Mouse (Mus musculus): ENCODE results near the gene Wars. TPM values are rescaled to one million over a fixed set of nuclear protein-coding genes. Genes with fewer than 3 reads are reported as not detected.

Wars gene
- total RNA-seq, 2 experiments from 2014 or later = 88.5 to 95.1 TPM

DNA sequence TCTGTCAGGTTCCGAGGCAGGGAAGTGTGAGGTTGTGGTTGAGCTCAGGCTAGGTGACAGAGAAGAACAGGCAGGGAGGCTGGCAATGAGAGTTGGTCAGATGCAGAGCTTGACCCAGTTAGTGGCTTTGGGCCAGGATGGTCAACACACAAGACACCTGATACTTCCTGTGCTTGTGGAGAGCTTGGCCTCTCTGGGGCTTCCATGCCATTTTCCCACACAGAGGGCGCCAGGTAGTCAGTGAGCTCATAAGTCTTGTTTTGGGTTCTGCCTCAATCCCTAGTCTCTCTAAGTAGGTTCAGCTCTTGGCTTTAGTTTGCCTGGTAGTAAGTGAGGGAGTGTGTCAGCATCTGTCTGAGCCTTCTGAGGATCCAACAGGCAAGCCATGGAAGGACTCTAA lies 18.5 kb upstream of the Wars start:
- no peak for DNase-seq (ENCODE audit: low spot score in 2 of 2)

DNA sequence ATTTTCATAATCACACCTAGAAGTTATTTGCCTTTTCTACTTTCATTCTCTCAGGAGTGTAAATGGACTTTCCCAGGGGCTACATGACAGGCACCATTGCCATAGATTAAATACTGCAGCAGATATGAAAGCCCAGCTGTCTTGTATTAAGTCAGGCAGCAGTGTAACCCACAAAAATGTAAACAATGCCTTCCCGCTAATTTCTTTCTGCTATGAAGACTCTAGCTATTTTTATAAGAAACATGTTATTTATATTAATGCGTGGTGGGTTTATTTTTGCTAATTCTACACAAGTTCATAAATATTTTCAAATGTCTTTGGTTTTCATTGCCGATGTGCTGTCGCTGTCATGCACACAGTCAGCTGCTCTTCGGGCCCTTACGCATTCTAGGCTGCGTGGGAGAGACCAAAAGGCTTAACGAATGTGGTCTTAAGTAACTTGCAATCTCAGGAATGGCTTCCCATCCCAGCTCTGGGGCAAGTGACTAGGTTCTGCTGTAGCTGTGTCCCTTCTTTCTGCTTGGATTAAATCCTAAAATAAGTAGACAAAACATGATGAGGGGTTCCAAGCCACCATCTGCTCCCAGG lies 16.0 kb upstream of the Wars start:
- DNase-seq (ENCODE audit: low spot score in 2 of 2) = no peak

DNA sequence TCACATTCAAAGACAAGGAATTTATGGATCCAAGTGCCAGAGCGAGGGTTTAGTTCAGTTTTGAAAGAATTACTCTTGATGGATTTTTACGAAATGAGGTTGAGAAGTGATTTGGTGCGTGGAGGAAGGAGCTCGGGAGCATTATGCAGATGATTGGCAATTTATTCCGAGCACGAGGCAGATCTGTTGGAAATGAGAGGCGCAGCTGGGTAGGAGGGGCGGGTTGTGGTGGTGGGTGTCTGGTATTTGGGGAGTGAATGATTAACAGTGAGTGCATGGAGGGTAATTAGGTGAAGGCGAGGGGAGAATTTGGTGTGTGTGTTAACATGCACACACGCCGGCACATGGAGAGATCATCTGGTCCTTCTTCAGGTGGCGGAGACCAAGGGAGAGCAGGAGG lies 12.4 kb upstream of the Wars start:
- DNase-seq (ENCODE audit: low spot score in 2 of 2) = no peak

DNA sequence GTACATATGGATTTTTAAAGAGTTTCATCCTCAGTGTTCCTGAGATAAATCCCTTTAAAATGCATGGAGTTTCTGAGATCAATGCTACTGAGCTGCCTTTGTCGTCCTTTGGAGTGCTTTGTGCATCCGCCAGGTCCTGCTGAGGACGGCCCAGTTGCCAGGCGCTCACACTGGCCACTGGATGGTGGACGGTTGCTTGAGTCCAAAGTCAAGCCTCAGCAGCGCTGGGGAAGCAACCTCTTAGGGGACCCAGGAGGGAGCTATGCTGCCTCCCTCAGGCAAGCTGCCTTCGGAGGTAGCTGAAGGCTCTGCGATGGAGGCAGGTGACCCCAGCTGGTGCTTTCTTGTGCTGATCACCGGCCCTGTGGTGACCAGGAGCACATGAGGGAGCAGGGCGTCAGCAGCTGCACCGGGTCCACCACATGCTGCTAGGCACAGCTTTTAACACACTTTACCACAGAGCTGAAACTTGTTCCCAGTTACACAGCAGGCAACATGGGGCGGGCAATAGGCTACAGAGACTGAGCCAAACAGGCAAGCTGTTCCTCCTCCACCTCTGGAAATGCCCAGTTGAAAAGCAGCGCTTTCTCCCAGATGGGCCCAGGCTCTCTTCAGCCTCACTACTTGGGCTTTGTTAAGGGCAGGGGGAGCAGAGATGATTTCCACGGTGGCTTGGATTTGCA lies 11.8 kb upstream of the Wars start:
- DNase-seq (ENCODE audit: low spot score in 2 of 2) = no peak

DNA sequence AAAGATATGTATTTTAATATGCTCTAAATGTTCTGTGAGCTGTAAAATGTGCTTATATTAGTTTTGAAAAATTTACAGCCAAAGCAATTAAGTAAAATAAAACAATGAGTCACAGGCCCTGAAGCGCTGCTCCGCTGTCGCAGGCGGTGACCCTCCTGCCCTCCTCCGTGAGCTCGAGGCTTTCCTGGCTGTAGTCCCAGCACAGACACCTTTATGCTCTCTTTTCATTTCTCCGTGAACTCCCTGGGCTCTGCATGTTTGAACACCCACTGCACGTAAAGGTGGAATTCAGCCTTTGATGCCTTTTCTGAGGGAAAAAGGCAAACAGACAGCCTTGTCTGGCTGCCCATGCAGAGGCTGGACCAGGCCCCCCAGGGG lies 10.3 kb upstream of the Wars start:
- DNase-seq (ENCODE audit: low spot score in 2 of 2) = no peak

DNA sequence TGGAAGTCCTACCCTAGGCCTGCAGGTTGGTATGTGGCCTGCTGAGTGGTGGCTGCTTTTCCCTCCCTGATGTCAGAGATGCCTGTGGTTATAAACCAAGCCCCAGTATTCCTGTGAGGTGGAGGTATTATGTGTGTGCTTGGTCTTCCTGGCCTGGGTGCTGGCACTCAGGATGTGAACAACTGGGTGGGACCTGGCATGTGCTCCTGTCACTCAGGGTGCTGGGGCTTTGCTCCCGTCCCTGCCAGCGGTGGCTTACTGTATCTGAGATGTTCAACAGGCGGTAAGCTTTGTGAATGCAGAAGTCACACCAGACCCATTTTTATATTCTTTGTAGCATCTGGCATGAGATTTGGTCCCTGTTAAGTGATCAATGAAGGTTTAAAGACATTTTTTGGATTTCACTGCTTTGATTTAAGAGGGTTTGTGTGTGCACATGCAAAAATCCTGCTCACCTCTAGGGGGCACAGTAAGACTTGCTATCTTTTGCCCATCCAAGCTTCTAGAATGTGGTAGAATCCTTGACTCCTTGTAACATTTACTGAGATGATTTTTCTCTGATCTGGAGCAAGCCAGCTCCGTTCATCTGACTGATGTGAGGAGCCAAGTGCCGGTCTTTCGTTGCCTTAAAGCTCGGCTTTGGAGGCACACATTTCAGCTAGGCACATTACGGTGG lies 9.8 kb upstream of the Wars start:
- peak; percentile 75 to 77 for DNase-seq (ENCODE audit: low spot score in 2 of 2)

DNA sequence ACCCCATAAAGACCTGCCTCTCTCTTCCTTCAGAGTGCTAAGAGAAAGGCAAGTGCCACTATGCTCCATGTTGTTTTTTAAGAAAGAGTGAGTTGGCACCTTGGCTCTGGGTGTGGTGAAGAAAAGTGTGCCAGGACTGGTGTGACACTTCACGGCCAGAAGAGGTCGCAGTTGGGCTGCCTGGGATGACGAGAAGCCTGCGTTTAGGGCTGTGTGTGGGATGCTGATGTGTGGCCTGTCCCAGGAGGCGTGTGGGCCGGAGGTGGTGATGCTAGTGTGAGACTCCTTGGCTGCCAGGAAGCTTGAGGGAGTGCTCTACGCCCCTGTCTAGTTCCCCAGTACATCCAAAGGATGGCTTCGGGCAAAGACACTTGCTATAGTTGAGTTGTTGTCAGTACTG lies 9.0 kb upstream of the Wars start:
- peak; percentile 81 to 84 for DNase-seq (ENCODE audit: low spot score in 2 of 2)

DNA sequence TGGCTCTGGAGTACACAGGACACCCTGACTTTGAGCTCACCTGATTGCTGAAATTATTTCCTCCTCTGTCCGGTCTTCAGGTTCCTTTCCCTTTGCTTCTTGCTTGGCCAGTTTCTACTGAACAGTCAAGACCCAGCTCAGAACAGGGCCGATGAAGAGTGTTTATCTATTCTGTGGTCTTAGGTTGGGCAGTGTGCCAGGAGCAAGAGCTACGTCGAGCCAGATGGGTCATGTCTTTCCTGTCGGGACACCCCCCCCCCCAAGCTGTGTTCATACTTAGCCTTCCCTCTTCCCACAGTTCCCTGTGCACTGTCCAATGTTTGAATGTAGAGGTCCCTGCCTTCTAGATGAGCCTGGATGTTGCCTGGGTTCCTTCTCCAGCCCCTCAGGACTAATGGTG lies 7.4 kb upstream of the Wars start:
- no peak for DNase-seq (ENCODE audit: low spot score in 2 of 2)

DNA sequence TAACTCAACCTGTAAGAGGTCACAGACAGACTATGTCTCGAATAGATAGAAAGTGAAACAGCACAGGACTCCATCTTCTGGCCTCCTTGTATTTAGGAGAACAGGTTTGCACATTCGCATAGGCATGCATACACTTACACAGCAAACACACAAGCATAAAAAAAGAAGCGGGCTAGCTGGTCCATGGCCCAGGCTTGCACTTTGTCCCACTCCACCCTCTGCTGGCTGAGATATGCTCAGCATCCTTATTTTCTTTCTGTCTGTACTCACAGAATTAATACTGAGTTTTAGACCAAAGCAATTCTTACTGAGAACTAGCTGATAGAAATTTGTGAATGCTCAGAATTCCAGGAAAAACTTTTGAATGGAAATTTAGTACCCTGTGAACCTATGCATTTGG lies 2.0 kb upstream of the Wars start:
- DNase-seq (ENCODE audit: low spot score in 2 of 2) = no peak

DNA sequence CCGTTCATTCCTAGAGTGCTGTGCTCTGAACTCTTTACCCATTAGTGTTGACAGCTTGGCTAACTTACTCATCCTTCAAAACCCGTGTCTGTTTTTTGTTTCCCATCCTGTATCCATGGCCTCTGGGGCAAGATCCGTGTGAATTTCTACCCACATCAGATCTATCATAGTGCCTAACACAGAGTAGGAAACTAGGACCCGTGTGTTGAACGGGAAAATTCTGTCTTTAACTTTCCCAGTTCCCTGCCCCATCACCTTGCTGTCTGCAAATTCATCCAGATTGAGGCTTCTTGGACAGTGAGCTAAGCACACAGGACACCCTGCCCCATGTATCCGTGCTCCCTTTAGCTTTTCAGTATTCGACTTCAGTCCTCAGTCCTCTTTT lies 450 bp upstream of the Wars start:
- DNase-seq (ENCODE audit: low spot score in 2 of 2) = no peak

DNA sequence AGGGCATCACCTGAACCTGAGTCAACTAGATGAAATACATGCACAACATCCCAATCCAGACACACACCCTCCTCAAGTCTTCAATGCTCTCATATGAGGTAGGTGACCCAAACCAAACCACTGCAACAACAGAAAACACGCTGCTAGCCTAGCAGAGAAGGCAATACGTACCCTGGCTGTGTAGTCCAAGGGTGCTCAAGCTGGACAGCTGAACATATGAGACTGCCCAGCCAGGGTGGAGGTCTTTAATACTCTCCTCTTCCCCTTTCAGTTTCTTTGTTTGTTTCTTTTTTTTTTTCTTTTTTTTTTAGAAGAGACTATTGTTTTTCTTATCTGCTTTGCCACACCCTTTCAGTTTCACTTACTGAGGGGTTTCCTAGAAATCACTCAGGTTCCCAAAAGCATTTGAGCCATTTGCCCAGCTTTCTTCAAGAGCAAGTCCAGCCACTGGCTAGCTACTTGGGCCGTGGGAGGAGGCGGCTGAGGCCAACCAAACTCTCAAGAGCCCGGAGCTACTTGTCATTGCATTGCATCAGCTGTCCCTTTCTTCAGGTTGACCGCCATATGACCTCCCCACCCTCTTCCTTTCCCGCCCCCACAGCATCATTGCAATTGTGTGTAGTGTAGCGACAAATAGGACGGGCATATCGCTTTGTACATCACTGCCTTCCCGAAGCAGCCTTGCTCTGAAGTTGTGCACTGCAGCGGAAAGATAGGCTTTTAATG lies 822 bp downstream of the Wars start, which contains the start of gene Wdr25:
Wdr25 (plus strand) TSS at position 643 of the 726 bp plus-strand sequence.
- no peak for DNase-seq (ENCODE audit: low spot score in 2 of 2)

DNA sequence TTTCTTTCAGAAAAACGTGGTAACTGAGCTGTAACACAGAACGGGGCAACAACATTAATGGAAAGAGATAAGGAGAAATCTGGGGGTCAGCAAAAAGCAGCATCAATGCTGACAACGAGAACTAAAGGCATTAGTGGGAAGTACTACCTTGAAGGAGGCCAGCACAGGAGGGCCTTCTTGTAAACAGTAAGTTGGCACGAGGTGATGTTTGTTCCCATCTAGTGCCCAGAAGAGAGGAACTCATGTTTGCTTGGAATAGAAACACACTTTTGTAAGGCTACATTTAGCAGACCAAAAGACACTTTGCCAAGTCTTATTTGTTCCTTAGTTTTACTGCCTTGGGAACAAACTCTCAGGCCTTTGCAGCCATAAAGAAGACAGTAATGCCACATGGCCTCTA lies 5.3 kb downstream of the Wars start:
- DNase-seq (ENCODE audit: low spot score in 2 of 2) = no peak

DNA sequence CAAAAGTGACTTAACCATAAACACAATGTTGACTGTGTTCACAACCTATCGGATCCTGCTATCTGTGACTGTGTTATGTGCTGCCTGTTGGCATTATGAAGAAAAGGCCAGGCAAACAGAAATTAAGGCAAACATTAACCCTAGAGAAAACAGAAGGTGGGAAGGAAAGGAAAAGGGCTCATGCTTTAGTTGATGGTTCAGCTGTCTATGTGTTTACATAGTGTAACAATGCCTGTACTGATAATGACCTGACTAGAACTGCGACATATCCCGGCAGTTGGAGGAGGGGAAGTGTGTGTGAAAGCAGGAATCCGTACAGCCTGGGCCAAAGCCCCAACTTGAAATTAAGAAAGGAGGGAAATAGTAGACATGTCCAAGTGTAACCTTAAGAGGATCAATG lies 6.9 kb downstream of the Wars start:
- no peak for DNase-seq (ENCODE audit: low spot score in 2 of 2)

DNA sequence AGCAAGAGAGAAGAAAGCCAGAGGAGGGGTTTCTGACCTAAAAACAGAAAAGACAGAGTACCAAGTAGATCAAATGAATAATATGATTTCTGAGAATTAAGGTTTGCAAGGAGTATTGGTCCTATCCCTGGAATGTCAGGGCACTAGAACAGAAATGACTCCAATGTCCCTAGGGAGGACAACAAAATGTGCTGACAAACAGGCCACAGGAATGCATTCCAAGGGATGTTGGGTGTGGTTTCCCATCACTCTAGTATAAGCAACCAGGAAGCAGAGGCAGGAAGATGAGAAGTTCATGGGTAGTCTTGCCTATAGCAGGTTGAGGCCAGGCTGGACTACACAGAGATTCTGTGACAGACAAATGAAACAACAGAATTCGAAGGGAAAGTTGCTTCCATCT lies 8.1 kb downstream of the Wars start:
- no peak for DNase-seq (ENCODE audit: low spot score in 2 of 2)

DNA sequence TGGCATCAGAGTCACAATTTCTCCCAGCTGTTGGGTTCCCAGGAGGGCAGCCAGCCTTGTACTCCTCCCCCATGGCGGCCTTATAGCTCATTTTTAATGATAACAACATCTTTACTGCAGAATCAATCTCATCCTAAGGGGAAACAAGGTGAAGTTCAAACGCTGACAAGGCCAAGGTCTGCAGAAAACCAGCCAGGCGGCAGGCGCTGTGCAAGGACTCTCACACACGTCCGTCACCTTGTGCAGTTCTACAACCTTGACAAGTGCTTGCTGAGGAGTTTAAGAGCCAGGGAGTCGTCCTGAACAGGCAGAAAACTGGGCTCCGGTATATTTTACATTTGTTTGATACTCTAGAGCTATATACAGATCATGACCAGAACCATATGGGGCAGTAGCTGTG lies 11.2 kb downstream of the Wars start:
- DNase-seq (ENCODE audit: low spot score in 2 of 2) = no peak

DNA sequence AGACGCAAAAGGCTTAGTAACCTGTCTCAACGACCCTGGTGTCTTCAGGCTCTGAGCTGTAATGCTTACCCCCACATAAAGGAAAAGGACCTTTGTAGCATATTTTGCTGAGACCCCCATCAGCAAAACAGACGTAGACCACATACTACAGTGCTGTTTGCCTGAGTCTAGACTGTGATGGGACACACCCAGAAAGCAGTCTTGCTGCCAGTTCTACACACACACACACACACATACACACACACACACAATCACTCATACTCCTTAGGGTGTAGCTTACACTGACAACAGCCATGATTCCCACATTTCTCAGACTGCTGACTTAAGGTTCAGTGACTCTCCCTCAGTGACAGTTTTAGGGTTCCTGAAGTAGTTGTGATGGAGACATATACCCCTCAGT lies 12.8 kb downstream of the Wars start:
- no peak for DNase-seq (ENCODE audit: low spot score in 2 of 2)

DNA sequence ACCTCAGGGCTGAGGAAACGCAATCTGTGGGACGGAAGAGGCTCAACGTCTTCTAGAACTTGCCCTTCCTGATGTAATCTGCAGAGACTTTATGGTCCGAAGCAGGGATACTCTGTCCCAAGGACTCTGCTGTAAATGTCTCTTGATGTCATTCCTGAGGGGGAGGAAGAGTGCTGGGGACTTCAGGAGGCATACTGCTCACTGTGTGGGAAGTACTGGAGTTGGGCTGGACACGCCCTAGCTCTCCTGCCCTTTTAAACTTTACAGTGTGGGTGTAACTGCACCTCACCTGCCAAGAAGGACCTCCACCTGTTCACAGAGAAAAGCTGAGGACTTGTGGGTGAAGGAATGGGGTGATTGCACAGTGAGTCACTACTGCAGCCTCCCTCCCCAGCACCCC lies 13.4 kb downstream of the Wars start:
- no peak for DNase-seq (ENCODE audit: low spot score in 2 of 2)

DNA sequence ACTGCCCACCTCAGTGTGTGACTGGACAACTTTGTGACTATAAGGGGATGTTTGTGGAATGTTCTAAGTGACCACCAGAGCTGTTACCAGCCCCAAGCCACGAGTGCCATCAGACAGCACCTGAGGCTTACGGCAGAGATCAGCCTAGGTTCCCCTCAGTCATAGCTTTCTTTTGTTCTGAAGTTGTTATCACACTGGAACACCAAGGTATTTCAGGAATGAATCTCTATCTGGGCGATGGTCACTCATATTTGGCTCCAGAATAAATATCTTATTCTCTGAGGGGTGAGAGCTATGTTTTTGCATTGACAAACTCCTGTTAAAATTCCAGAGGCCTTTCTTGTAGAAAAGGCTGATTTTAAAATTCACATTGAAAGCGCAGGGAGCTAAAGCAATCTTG lies 14.8 kb downstream of the Wars start:
- DNase-seq (ENCODE audit: low spot score in 2 of 2) = no peak

DNA sequence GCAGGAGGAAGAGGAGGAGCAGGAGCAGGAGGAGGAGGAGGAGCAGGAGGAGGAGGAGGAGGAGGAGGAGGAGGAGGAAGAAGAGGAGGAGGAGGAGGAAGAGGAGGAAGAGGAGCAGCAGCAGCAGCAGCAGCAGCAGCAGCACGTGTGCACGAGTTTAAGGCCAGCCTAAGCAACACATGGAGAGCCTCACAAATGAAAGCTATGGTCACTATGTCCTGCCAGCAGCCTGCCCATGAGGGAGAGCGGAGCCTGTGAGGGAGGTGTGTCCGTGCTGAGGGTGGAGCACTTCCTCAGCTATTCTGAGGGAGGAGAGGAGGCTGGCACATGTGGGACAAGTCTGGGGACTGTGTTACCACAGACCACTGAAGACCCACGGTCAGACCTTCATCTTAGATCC lies 20.9 kb downstream of the Wars start:
- no peak for DNase-seq (ENCODE audit: low spot score in 2 of 2)

DNA sequence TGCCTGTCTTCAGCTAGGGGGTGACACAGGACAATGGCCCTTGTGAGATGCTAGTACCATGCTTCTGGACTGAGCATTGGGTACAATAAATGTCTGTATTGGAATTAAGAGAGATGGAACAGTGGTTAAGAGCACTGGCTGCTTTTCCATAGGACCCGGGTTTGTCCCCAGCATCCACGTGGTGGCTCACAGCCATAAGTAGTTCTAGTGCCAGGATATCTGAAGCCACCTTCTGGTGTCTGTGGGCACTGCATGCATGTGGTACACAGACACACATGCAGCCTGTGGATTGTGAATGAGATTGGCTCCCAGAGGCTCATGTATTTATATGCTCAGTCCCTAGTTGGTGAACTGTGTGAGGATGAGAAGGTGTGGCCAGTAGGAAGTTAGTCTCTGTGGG lies 24.4 kb downstream of the Wars start:
- DNase-seq (ENCODE audit: low spot score in 2 of 2) = no peak

DNA sequence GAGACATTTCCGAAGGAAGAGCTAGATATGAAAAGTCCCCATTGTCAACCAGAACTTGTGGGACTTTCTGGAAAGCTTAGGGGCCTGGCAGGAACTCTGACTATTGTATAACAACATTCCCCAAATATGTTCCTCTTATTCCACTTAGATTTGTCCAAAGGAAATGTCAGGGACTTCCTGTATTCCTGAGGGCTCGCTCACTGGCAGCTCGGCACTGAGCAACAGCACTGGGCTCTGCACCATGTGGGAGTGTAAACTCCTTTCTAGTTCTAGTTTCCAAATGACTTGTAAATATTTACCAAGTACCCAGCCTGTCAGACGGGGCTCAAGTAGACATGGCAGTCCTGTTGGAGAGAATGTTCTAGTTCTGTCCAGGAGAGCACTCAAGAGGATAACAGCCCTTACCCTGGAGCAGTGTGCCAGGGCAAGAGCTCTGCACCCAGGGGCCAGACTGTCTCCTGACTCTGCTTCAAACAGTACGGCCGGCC lies 28.9 kb downstream of the Wars start:
- DNase-seq (ENCODE audit: low spot score in 2 of 2) = no peak

DNA sequence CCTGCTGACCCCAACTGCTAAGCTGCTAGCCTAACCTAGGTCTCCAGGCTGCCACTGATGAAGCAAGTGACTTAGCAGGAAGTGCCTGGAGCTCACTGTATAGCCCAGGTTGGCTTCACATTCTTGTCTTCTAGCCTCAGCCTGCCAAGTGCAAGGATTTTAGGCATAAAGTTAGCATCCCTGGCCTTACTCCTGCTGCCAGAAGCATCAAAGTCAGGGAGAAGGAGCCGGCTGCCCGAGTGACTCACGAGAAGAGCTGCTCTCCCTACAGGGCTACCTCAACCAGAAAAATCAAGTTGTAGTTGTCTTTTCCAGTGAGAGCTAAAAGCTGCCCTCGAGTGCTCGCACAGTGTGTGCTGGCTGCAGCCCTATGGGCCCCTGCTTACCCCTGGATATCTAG lies 35.5 kb downstream of the Wars start:
- no peak for DNase-seq (ENCODE audit: low spot score in 2 of 2)

Data from left cerebral cortex, adult 18-20 months (tissue).